Mouse (Mus musculus) cerebellum, adult 11-12 months (tissue): ENCODE data around the gene Man2a1.

Source experiments
- DNase-seq: peaks from one replicate; pipeline ENCODE4 v3.0.0; 2022

Gene Man2a1

DNA sequence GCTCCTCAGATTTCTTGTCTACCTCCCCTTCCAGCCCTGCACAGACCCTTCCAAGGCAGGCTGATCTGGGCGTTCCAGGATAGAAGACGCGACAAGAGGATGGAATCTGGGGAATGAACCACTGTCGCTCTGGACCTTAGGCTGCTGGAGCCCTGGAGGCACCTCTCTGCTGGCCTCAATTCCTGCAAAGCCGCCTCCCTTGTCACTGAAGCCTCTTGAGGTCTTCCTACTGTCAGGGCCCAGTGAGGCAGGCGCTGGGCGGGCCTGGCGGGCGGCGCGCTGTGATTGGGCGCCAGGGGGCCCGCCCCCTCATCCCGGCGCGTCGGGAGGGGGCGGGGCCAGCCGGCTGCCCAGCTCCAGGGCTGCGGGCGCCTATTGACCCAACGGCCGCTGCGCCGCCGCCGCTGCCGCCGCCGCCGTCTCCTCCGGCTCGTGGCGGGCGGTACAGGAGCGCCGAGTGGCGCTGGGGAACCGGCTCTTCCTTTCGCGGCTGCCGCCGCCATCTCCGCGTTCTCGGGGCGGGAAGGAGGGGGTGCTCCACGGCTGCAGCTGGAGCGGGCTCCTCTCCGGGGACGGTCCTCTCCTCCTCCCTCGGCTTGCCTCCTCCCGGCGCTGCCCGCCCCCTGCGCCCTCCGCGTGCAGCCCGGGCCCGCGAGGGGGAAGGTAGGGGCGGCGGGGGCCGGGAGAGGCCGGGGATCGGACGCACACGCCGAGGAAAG lies at the start of gene Man2a1:
Gene Man2a1 (plus strand): TSS at position 365 of the 719 bp plus-strand sequence.
- DNase-seq, result peak; percentile 91

DNA sequence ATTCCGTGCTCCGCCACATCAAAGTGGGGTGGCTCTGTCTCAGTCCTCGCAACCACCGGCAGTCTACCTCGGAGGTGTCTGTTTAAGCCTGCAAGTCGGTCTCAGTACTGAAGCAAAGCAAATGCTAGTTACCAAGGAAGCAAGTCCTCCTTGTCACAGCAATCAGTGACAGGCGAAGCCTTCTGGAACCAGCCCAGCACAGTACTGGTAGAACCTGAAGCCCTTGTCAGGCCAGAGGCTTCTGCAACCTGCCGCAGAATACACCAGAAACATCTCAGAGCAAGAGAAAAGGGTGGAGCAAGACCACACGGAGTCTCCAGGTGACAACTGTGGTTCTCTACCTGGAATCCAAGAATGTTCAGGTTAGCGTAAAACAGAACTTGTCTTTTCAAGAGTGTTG lies 47.2 kb upstream of the Man2a1 start:
- no peak for DNase-seq

DNA sequence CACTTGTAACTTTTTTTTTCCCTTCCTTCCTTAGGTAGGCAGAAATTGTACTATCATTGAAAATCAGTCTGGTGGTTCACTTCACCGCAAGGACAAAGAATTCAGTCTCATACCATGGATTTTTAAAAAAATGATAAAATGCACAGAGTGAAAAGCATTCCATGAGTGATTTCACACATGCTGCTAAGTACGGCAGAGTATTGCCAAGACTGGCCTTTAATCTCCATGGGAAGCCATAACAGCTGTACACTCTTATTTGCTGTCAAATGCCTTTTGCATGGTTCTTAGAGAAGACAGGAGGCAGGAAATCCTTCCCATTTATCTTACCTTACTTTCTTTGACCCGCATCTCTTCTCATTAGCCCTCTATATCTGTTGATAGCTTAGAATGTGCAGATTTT lies 45.6 kb upstream of the Man2a1 start:
- no peak for DNase-seq

DNA sequence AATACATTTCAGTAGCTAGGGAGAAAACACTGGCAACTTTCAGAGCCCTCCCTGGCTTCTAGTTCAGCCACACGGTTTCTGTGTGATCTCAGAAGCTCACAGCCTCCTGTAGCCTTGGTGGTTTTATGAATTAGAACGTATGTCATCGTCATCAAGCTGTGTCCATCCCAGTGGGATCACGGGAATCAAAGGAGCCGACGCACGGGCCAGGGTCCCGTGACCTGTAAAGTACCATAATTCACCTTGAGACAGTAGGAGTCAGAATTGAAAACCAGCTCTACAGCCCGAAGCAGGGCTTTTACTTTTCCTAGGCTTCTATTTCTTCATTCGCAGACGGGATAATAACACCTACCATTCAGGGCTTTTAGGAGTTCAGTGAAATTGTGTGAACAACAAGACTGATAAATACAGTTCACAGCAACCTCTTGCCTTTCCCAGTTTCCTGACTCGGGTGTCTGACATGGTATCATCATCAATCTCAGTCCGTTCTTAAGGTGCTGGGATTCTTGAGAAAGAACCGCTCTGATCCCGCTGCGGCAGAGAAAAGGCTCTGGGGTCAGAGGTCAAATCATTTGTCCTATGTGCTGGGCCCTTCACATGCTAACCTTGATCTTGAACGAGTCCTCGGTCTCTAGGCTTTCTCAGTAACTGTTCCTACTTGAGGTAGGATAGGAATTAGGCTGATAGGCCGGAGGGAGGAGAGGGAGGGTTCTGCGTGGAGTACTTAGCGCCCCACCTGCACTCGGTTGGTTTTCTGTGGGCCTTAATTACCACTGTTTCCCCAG lies 43.7 kb upstream of the Man2a1 start:
- no peak for DNase-seq

DNA sequence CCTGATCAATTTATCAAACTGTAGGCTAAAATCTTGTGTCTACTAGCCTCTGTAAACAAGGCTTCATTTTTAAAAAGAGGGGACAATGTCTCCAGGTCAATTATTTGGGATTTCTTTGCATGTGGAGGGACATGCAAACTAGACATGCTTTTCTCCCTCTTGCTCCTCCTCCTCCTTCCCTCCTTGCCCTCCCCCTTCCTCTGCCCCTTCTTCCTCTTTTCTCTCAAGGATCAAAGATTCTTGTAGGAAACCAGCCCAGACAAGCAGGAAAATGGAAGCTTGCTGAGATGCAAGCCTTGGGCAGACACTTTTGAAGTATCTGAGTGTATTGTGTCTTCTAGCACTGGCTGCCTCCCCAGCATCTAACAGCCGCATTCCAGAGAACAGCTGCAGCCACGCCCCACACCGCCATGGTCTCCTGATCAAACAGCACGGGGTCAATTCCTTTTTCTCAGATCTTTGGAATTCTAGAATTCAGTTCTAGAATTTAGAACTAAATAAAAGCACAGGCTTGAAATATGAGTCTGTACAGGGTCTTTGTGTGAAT lies 41.5 kb upstream of the Man2a1 start:
- no peak for DNase-seq

DNA sequence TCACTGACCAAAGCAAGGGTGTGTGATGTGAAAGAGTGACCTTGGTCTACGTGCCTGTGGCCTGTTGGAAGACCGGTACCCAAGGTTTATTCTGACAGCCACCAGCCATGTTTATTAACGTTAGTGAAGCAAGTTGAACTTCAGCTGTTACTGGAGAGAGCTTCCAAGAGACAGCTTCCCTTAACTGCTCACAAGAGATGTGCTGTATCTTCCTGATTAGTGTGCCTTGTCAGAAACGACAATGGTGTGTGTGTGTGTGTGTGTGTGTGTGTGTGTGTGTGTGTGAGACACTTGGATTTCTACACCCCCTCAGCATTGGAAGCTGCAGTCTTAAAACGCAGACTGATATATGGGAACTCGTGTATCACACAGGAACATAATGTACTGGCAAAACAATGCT lies 34.1 kb upstream of the Man2a1 start:
- DNase-seq, result no peak

DNA sequence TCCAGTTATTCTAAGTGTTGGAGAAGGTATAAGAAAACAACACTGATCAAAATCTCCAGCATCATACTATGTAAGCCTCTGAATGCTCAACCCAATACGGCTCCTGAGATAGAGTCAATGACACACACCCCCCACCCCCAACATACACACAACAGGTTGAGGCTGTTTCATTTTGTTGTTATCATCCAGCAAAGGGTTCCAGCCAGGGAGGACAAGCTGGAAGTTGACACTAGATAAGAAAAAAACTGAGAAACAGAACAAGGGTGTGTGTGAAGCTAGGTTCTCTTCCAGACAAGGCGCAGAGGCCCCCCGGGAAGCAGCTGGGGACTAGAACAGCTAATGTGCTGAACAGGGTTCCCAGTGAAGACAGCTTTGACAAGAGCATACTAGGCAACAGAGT lies 33.0 kb upstream of the Man2a1 start:
- no peak for DNase-seq

DNA sequence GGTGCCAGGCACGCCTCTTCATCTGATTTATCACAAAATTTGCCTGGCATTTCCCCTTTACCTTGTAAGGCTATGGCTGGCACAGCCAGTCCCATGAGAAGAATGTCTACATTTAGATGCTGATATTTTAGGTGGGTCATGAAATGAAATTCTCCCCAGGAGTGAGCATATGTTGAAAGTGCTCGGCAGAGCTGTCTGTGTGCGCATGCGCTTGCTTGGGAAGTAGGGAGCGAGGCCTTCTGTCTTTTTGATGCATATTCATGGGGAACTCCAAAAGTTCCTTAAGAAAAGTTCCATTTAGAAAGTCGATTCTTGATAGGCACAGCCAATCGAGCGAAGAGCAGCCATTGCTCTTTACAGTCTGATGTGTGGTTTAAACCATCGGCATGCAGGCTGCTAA lies 26.6 kb upstream of the Man2a1 start:
- DNase-seq, result no peak

DNA sequence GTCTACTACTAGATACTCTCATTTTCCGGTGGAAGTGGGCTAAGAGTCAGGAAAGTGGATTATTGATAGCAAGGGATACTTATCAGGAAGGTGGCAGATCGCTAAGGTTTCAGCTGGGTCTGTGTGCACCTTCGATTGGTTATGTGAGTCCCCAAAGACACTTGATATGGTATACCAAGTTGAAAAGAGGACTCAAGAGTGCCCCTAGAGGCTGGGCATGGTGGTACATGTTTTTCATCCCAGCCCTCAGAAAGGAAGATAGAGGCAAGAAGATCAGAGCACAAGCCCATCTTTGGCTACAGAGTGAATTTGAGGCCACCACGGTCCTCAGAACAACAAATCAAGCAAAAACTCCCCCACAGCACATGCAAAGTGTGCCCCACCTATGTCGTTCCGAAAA lies 25.3 kb upstream of the Man2a1 start:
- DNase-seq, result no peak

DNA sequence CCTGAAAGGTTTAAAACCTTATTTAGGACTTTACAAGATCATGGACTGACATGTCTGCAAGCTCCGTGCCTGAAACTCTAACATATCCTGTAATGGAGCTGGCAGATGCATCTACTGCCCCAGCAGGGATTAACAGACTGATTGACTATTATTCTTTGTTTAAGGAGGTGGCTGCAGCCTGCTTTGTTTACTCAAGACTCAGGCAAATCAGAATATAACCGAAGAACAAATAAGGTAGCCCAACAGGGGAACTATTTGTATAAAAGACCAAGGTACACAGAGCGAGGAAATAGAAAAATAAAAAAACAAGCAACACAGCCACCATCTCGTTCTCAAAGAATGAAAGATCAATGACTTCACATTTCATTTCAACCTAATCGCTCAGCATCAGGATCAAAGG lies 23.1 kb upstream of the Man2a1 start:
- DNase-seq, result no peak

DNA sequence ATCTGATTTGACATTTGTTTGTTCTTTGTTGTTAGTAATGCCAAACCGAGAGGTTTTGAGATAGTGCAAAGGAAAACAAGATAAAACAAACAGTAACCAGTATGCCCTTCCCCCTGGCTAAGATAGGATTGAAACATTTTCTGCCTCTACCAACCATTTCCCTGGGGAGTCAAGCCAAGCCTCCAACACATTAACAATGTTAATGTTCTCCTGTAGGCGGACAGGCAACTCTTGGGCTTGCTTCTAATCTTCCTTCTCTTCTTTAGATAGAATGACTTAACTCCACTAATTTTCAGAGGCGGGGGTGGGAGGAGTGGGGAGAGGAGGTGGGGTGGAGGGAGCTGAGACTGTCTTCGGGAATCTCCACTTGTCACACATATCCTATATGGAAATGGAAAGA lies 22.2 kb upstream of the Man2a1 start:
- no peak for DNase-seq

DNA sequence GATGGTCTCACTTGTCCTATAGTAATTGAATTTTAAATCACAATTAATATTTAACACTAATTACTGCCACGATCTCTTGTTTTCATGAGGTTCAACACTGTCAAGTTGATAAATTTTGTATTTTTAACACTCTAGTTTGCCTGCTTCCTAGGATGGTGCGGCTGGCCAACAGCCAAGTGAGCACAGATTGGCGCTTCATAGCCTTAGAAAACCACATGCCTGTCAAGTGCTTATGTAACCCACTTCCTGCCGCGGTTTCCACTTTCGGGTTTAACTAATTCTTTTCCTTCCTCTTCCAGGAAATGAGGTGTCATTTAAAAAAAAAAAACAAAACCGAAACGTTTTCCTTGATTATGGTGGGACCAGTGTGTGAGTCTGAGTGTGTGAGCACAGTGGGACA lies 20.8 kb upstream of the Man2a1 start:
- peak; percentile 64 for DNase-seq

DNA sequence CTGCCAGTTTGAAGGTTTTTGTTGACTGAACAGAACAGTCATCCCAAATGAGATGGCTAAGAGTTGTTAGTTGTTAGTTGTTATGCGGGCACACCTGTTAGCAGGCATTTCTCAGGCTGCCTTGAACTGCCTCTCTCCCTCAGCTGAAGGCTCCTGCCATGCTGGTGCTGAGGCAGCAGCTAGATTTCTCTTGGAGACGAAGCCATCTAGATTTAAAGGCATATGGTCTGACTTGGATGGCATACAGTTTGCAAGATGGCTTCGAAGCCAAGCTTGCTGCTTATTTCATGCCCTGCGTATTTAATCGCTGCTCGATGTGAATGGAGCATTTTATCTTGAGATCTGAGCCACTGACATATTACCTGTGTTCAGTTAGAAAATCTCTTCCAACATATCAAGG lies 19.4 kb upstream of the Man2a1 start:
- DNase-seq, result no peak

DNA sequence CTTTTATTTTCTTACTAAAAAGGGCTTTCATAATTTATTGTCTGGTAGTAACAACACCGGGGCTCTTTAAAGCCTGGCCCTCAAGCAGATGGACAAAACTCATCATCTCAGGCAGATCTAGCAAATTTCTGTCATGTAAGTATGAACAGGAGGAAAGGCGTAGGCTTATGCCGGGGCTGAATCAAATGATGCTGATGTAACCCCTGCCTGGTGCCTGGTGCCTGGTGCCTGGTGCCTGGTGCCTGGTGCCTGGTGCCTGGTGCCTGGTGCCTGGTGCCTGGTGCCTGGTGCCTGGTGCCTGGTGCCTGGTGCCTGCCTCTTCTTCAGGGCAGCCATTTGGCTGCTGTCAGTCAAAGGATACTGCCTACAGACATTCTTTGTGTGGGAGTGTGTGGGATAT lies 18.6 kb upstream of the Man2a1 start:
- DNase-seq, result no peak

DNA sequence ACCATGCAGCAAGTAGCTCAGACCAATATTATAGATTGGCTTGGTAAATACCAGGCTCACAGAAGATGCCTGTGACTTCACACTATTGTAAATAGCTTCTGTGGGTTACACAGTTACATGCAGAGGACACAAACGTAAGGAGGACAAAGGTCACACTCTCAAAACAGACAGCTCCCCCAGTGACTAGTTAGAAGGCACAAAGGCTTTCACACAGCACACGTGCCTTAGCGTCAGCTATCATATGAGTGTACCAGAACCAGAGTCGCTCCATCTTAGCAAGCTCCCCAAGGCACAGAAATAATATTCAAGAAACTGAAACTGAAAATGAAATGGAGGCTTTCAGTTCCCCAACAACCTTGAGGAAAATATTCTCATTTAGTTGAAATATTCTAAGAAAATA lies 10.1 kb upstream of the Man2a1 start:
- no peak for DNase-seq

DNA sequence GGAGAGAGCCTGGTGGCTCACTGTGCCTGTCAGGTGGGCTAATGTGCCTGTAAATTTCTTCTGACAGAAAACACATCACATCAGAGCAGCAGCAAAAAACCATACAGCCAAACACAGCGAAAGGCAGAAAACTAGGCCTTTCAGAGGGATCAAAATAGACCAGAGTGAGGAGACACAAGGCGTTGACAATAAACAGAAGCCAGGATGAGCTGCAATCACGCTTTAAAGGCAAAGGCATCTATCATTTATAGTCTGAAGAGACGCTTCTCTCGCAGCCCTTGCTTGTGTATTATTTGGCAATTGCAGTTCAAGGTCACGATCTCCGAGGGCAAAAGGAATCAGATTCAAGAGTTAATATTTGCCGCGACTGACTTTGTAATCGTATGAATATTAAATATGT lies 9.2 kb upstream of the Man2a1 start:
- DNase-seq, result no peak

DNA sequence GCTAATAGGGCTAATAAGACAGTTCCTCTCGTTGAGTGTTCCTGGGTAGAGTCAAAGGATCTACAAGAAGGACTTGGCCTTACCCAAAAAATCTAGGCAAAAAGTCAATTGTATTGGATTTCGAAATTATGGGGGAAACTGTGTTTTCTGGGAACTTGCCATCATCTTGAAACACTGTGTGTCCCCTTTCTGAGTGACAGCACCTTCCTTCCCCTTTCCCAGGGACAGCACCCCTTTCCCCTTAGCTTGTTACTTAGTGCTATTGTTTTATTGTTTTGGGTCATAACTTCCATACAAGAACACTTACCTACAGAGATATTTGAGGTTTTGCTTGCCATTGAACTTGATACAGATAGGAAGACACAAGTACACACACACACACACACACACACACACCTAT lies 8.2 kb upstream of the Man2a1 start:
- no peak for DNase-seq

DNA sequence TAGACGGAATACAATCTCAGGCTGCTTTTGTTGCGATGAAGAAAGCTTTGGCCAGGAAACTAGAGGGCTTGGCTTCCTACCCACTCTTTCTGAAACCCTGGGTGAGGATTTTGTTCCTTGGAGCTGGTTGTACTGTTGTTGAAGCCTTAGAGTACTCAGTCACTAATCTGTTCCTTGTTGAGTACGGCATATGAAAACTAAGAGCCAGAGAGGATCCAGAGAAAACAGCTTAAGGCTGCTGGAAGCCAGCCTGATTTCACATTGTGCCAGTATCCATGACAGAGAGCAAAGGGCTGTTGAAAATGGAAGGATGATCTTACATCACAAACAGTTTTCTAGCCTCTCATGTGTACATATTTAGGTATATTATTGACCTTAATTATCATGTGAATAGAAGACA lies 7.7 kb upstream of the Man2a1 start:
- DNase-seq, result no peak

DNA sequence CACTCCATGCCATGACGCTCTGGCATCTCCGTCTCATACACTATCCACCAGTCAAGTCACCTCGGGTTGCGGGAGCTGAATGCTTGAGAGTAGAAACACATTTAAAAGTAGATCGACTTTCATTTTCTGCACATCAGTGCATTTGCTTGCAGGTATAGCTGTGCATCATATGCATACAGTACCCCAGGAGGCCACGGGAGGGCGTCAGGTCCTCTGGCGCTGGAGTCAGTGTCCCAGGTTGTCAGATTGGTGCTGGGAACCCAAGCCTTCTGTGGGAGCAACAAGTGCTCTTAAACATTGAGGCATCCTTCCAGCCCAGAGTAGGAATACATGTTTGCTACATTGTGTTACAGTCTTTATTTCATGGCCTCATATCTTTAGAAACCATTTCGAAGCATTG lies 2.8 kb upstream of the Man2a1 start:
- DNase-seq, result no peak

DNA sequence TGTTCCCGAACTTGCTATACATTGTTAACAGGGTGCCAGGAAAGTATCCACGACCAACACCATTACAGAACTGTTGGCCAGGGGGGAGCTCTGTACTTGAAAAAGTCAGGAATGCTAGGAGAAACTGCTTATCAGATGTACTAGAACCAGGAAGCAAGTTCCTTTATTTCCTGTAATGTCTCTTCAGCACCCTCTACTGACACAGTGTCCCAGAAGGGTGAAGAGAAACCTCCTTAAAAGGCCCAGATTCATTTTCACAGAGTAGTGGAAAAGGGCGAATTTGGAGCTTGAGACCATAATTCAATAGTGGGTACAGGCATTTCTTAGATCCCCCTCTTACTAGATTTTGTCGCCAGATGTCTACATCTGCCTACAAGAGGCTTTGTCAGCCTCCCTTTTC lies 620 bp upstream of the Man2a1 start:
- DNase-seq, result peak; percentile 17

DNA sequence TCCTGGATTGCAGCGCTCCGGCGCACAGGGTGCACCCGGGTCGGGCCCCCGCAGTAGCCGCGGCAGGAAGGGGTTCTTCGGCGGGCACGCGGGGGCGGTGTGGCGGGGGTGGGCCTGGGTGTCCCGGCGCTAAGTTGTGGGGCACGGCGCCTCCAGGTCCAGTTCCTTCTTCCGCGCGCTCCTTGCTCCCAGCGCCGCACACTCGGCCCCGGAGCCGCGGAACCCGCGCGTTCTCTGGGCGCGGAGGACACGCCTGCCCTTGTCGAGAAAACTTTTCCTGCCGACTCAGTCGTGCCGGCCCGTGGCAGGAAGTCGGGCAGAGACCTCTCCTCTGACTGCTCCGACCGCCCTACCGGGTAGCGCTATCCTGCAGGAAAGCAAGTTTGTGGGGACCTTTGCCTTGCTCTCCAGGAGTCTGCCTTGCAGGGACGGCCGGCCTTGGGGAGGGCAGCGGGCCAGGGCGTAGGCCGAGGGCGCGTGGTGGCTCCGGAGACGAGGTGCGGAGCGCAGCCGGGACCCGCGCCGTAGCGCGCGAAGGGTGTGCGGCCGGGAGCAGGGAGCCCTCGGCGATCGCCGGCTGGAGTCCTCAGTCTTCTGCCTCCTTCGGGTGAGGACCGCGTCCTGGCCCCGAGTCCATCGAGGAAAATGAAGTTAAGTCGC lies 685 bp downstream of the Man2a1 start:
- DNase-seq, result peak; percentile 60

DNA sequence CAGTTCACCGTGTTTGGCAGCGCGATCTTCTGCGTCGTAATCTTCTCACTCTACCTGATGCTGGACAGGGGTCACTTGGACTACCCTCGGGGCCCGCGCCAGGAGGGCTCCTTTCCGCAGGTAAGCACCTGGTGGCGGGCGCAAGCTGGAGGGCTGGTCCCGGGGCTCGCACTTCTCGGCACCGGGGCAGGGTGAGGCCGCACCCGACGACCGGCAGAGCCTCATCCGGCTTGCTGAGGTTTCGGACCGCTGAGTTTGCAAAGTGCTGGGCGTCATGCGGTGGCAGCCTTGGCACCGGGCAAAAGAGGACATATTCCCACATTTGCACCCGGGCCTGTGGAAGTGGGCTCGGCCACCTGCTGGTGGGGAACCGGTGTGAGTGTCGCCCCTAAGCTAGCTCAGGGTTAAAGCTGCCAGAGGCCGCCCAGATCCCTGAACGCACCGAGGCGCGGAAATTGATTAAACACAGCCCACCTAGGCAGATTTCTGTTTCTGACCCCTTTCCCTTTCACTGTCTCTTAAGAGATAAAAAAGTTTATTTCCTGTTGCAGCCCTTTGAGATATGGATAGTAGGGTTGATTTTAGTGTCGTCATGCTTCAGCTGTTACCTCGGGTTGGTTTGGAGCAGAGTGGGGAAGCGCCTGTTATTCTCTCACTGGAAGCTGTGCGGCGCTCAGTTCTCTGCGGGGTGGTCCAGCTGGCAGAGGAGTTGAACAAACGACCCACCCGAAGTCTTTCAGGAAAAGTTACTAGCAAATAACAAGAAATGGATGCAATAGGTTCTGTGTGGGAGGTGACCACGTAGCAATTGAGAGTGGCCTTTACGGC lies 1.4 kb downstream of the Man2a1 start:
- peak; percentile 25 for DNase-seq

DNA sequence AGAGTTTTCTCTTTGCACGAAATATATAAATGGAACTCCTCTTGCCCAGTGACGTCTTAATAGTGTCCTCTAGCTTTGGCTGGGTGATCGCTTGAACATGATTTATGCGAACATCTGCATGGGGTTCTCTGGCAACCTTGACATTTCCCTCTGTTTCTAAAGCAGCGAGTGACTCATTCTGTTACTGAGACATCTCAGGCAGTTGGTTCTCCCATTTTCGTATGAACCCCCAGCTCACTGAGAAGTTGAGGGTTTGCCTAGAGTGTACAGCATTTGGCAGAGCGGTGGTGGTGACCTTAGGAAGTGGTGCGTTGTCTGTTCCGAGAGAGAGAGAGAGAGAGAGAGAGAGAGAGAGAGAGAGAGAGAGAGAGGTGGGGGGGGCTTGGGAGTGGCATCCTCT lies 2.6 kb downstream of the Man2a1 start:
- no peak for DNase-seq
